Mouse (Mus musculus) lung, embryonic 14.5 days (tissue): Measurements from ENCODE around the gene 2810006K23Rik. TPM values are rescaled to one million over a fixed set of nuclear protein-coding genes. Genes with fewer than 3 reads are reported as not detected.
A peak's percentile ranks its signal among the peaks of the same experiment; 100 is the strongest.
"Not testable (repeated sequence)": the region's sequence is repeated elsewhere in the genome, so short reads cannot be mapped to it uniquely, and the experiment has no call there.

ENCODE experiments used
- ATAC-seq: fragments of 200-750 bp; cut with Nextera tagmentation; 2 replicates; pipeline ENCODE4 v1.8.0; 2017; ENCODE audit warnings: mild to moderate bottlenecking, moderate TSS enrichment, moderate library complexity; ENCODE audit not compliant: insufficient read depth
- DNase-seq: peaks from one replicate; pipeline ENCODE4 v3.0.0-alpha.2; 2015
- H3K27ac ChIP-seq: fragments of 300-500 bp; sonication (generic); 2 replicates; pipeline ENCODE4 v1.5.1; 2014; ENCODE audit warnings: low read depth, mild to moderate bottlenecking, moderate library complexity
- H3K27me3 ChIP-seq: fragments of 300-500 bp; sonication (generic); 2 replicates; pipeline ENCODE4 v1.6.1; 2014; ENCODE audit warnings: low read length, control low read depth; ENCODE audit not compliant: insufficient read depth
- H3K36me3 ChIP-seq: fragments of 300-500 bp; sonication (generic); 2 replicates; pipeline ENCODE4 v1.6.1; 2014; ENCODE audit warnings: control low read depth; ENCODE audit not compliant: insufficient read depth
- H3K4me1 ChIP-seq: fragments of 300-500 bp; sonication (generic); 2 replicates; pipeline ENCODE4 v1.6.1; 2014; ENCODE audit warnings: antibody characterized with exemption, control low read depth; ENCODE audit not compliant: insufficient read depth
- H3K4me2 ChIP-seq: fragments of 300-500 bp; sonication (generic); 2 replicates; pipeline ENCODE4 v1.6.1; 2014; ENCODE audit warnings: mild to moderate bottlenecking
- H3K4me3 ChIP-seq: fragments of 300-500 bp; sonication (generic); 2 replicates; pipeline ENCODE4 v1.5.1; 2014; ENCODE audit warnings: low read depth, low read length
- H3K9ac ChIP-seq: fragments of 300-500 bp; sonication (generic); 2 replicates; pipeline ENCODE4 v1.6.1; 2014
- H3K9me3 ChIP-seq: fragments of 300-500 bp; sonication (generic); 2 replicates; pipeline ENCODE4 v1.6.1; 2016; ENCODE audit warnings: low read depth, low read length, control low read depth
- CTCF ChIP-seq: IDR thresholded peaks from 2 replicates; pipeline ENCODE4 v1.5.1; 2016; ENCODE audit warnings: antibody characterized with exemption, low read depth
- WGBS: fragments of 180-500 bp; shearing (Covaris S2); extraction: QIAGEN DNeasy Blood & Tissue Kit; methylation state at CpG from one replicate; pipeline ENCODE4 v1.1.7; 2014; 5-methylcytosine and 5-hydroxymethylcytosine counted together
- polyA plus RNA-seq: library from polyadenylated mRNA; unstranded; fragments of >200 nt; fragmentation: Nextera tagmentation; extraction: Ambion mirVana; gene quantifications from 2 replicates; pipeline ENCODE4 v1.2.1, GENCODE M21; 2014

The 2810006K23Rik gene
- polyA plus RNA-seq, 1 experiment from 2014 or later: 15.2 TPM

- no peaks in the 10 kb centered on the region for H3K9me3 ChIP-seq
- peaks cover 10% of the 10 kb centered on the region for H3K4me1 ChIP-seq
- peaks cover 25% of the 10 kb centered on the region for H3K36me3 ChIP-seq
- under 1% methylated on average over 29 of the region's 32 CpGs for WGBS
- H3K27ac ChIP-seq: peak overlapping the region; percentile 98
- TF ChIP-seq CTCF: no peak
- DNase-seq (peak; percentile 51), ATAC-seq (no peak)
- H3K4me2 ChIP-seq: peak overlapping the region; percentile 91
- H3K27me3 ChIP-seq: no peaks in the 10 kb centered on the region
- H3K9ac ChIP-seq: peak overlapping the region; percentile 100
- peak overlapping the region; percentile 97 for H3K4me3 ChIP-seq
Measured at GRCm38 (mm10) chr5:124353011-124353725, 25.3 kb downstream of the 2810006K23Rik start.

- Histone ChIP-seq H3K27me3 (no peaks in the 10 kb centered on the region), H3K27ac (peak overlapping the region; percentile 98), H3K4me2 (peak overlapping the region; percentile 91), H3K9ac (peak overlapping the region; percentile 100), H3K36me3 (peaks cover 17% of the 10 kb centered on the region), H3K9me3 (no peaks in the 10 kb centered on the region), H3K4me3 (peak overlapping the region; percentile 97), H3K4me1 (peaks cover 10% of the 10 kb centered on the region)
- ATAC-seq (peak; percentile 2; the same call in 1 of the 2 replicates), DNase-seq (peak; percentile 77)
- peak; percentile 41; the same call in 1 of the 2 replicates for TF ChIP-seq CTCF
- under 1% methylated on average over 99 of the region's 132 CpGs for WGBS
Measured at GRCm38 (mm10) chr5:124353726-124354547, 26.0 kb downstream of the 2810006K23Rik start.

GRCm38 (mm10) chr5:124354574-124355424 is 26.9 kb downstream of the 2810006K23Rik start:
- DNase-seq: peak; percentile 80
- Histone ChIP-seq H3K9ac (peak overlapping the region; percentile 100), H3K4me1 (peaks cover 10% of the 10 kb centered on the region), H3K27me3 (no peaks in the 10 kb centered on the region), H3K4me3 (peak overlapping the region; percentile 97), H3K4me2 (peak overlapping the region; percentile 72), H3K27ac (peak overlapping the region; percentile 98), H3K36me3 (0 out of 2 replicates have a peak, but pooled peaks cover 8% of the 10 kb centered on the region), H3K9me3 (no peaks in the 10 kb centered on the region)
- WGBS: 0% methylated on average over 35 of the region's 60 CpGs
- peak; percentile 33 for ATAC-seq
- no peak for TF ChIP-seq CTCF

- DNase-seq: no peak
- 5% methylated on average over 12 of the region's 12 CpGs for WGBS
Measured at GRCm38 (mm10) chr5:124355425-124355959, 27.6 kb downstream of the 2810006K23Rik start.

GRCm38 (mm10) chr5:124356695-124357094 is 28.8 kb downstream of the 2810006K23Rik start:
- TF ChIP-seq CTCF: peak; percentile 17; the same call in 1 of the 2 replicates

More at GRCm38 (mm10) chr5:124355425-124355959, 27.6 kb downstream of the 2810006K23Rik start:
- H3K27ac ChIP-seq: no peak overlapping the region
- peak overlapping the region; percentile 97 for H3K4me3 ChIP-seq
- peaks cover 10% of the 10 kb centered on the region for H3K4me1 ChIP-seq
- ATAC-seq: no peak
- H3K9ac ChIP-seq: peak overlapping the region; percentile 100
- no peaks in the 10 kb centered on the region for H3K27me3 ChIP-seq
- no peak for TF ChIP-seq CTCF
- 0 out of 2 replicates have a peak, but pooled peaks cover 2% of the 10 kb centered on the region for H3K36me3 ChIP-seq
- peak overlapping the region; percentile 72 for H3K4me2 ChIP-seq
- H3K9me3 ChIP-seq: no peaks in the 10 kb centered on the region

GRCm38 (mm10) chr5:124359641-124360040 is 31.8 kb downstream of the 2810006K23Rik start:
- peak; percentile 49; the same call in 1 of the 2 replicates for TF ChIP-seq CTCF
- H3K4me2 ChIP-seq: no peak overlapping the region
- H3K9me3 ChIP-seq: no peaks in the 10 kb centered on the region
- WGBS: 86% methylated on average over 2 of the region's 2 CpGs
- H3K9ac ChIP-seq: no peak overlapping the region
- no peaks in the 10 kb centered on the region for H3K27me3 ChIP-seq
- H3K4me1 ChIP-seq: no peaks in the 10 kb centered on the region
- ATAC-seq: no peak
- no peaks in the 10 kb centered on the region for H3K36me3 ChIP-seq
- no peak overlapping the region for H3K4me3 ChIP-seq
- DNase-seq: peak; percentile 32
- no peak overlapping the region for H3K27ac ChIP-seq

More at GRCm38 (mm10) chr5:124356695-124357094, 28.8 kb downstream of the 2810006K23Rik start:
- H3K9ac ChIP-seq: no peak overlapping the region
- 36% methylated on average over 3 of the region's 3 CpGs for WGBS
- no peak overlapping the region for H3K4me3 ChIP-seq
- H3K27ac ChIP-seq: no peak overlapping the region
- ATAC-seq (no peak), DNase-seq (no peak)
- H3K36me3 ChIP-seq: no peaks in the 10 kb centered on the region
- no peaks in the 10 kb centered on the region for H3K27me3 ChIP-seq
- no peak overlapping the region for H3K4me2 ChIP-seq
- H3K4me1 ChIP-seq: peaks cover under 1% of the 10 kb centered on the region
- H3K9me3 ChIP-seq: no peaks in the 10 kb centered on the region

- not testable (repeated sequence) for H3K27ac ChIP-seq, H3K9me3 ChIP-seq, H3K4me1 ChIP-seq, DNase-seq, H3K4me2 ChIP-seq, H3K36me3 ChIP-seq, H3K27me3 ChIP-seq, H3K4me3 ChIP-seq, H3K9ac ChIP-seq, ATAC-seq
- WGBS: 85% methylated on average over 5 of the region's 5 CpGs
Measured at GRCm38 (mm10) chr5:124362982-124363381, 35.1 kb downstream of the 2810006K23Rik start, which contains the start of gene Cdk2ap1. Gene Cdk2ap1 (minus strand): TSS chr5:124363082.
